Mouse (Mus musculus) stomach, embryonic 15.5 days (tissue): Measurements from ENCODE around the gene Zdhhc9. TPM values are rescaled to one million over a fixed set of nuclear protein-coding genes. Genes with fewer than 3 reads are reported as not detected.

Experiments
- ATAC-seq: fragments of 200-750 bp; cut with Nextera tagmentation; 2 replicates; pipeline ENCODE4 v1.8.0; 2017; ENCODE audit warnings: low read depth, moderate number of reproducible peaks, moderate TSS enrichment; ENCODE audit not compliant: insufficient read depth, low FRiP score
- H3K27ac ChIP-seq: fragments of 300-500 bp; sonication (generic); 2 replicates; pipeline ENCODE4 v1.5.1; 2015; ENCODE audit warnings: mild to moderate bottlenecking, inconsistent platforms
- H3K27me3 ChIP-seq: fragments of 300-500 bp; sonication (generic); replicated peaks from 2 replicates; pipeline ENCODE4 v1.6.1; 2015; ENCODE audit warnings: inconsistent platforms
- H3K36me3 ChIP-seq: fragments of 300-500 bp; sonication (generic); 2 replicates; pipeline ENCODE4 v1.6.1; 2015; ENCODE audit warnings: inconsistent platforms
- H3K4me1 ChIP-seq: fragments of 300-500 bp; sonication (generic); 2 replicates; pipeline ENCODE4 v1.6.1; 2015; ENCODE audit warnings: inconsistent platforms
- H3K4me2 ChIP-seq: fragments of 300-500 bp; sonication (generic); 2 replicates; pipeline ENCODE4 v1.6.1; 2015; ENCODE audit warnings: mild to moderate bottlenecking, inconsistent platforms
- H3K4me3 ChIP-seq: fragments of 300-500 bp; sonication (generic); replicated peaks from 2 replicates; pipeline ENCODE4 v1.5.1; 2015; ENCODE audit warnings: inconsistent platforms
- H3K9ac ChIP-seq: fragments of 300-500 bp; sonication (generic); 2 replicates; pipeline ENCODE4 v1.6.1; 2015; ENCODE audit warnings: inconsistent platforms
- H3K9me3 ChIP-seq: fragments of 300-500 bp; sonication (generic); 2 replicates; pipeline ENCODE4 v1.6.1; 2016; ENCODE audit warnings: inconsistent platforms
- WGBS: fragments of 180-500 bp; shearing (Covaris S2); methylation state at CpG from one replicate; pipeline ENCODE4 v1.1.7; 2015; 5-methylcytosine and 5-hydroxymethylcytosine counted together
- polyA plus RNA-seq: library from polyadenylated mRNA; unstranded; fragments of >200 nt; fragmentation: Nextera tagmentation; extraction: Ambion mirVana; gene quantifications from 2 replicates; pipeline ENCODE4 v1.2.1, GENCODE M21; 2015

Zdhhc9 gene
- polyA plus RNA-seq, 1 experiment from 2014 or later, result 7.6 TPM

- no peak overlapping the region for H3K27ac ChIP-seq
- H3K4me3 ChIP-seq, result no peak overlapping the region
- H3K27me3 ChIP-seq, result no peaks in the 10 kb centered on the region
- no peaks in the 10 kb centered on the region for H3K9me3 ChIP-seq
- no peak overlapping the region for H3K9ac ChIP-seq
- no peaks in the 10 kb centered on the region for H3K4me1 ChIP-seq
- no peak for ATAC-seq
- no peaks in the 10 kb centered on the region for H3K36me3 ChIP-seq
- no peak overlapping the region for H3K4me2 ChIP-seq
- WGBS, result 79% methylated on average over 7 of the region's 7 CpGs
These were observed 4.9 kb downstream of the Zdhhc9 start for GRCm38 (mm10) chrX:48203763-48204162.

GRCm38 (mm10) chrX:48202995-48203394, 5.7 kb downstream of the Zdhhc9 start:
- Histone ChIP-seq H3K27me3 (no peaks in the 10 kb centered on the region), H3K9ac (no peak overlapping the region), H3K9me3 (no peaks in the 10 kb centered on the region), H3K4me2 (no peak overlapping the region), H3K4me3 (no peak overlapping the region), H3K4me1 (no peaks in the 10 kb centered on the region), H3K36me3 (no peaks in the 10 kb centered on the region), H3K27ac (no peak overlapping the region)
- ATAC-seq, result no peak
- WGBS, result 73% methylated on average over 4 of the region's 4 CpGs

GRCm38 (mm10) chrX:48202436-48202835, 6.2 kb downstream of the Zdhhc9 start:
- H3K4me2 ChIP-seq, result no peak overlapping the region
- 82% methylated on average over 7 of the region's 7 CpGs for WGBS
- H3K4me3 ChIP-seq, result no peak overlapping the region
- H3K4me1 ChIP-seq, result no peaks in the 10 kb centered on the region
- H3K27me3 ChIP-seq, result no peaks in the 10 kb centered on the region
- H3K9me3 ChIP-seq, result no peaks in the 10 kb centered on the region
- no peak overlapping the region for H3K27ac ChIP-seq
- H3K36me3 ChIP-seq, result no peaks in the 10 kb centered on the region
- ATAC-seq, result no peak
- H3K9ac ChIP-seq, result no peak overlapping the region

GRCm38 (mm10) chrX:48201973-48202372, 6.7 kb downstream of the Zdhhc9 start:
- Histone ChIP-seq H3K27ac (no peak overlapping the region), H3K27me3 (no peaks in the 10 kb centered on the region), H3K4me3 (no peak overlapping the region), H3K9me3 (no peaks in the 10 kb centered on the region), H3K9ac (no peak overlapping the region), H3K36me3 (no peaks in the 10 kb centered on the region), H3K4me1 (no peaks in the 10 kb centered on the region), H3K4me2 (no peak overlapping the region)
- ATAC-seq, result no peak
- 77% methylated on average over 7 of the region's 7 CpGs for WGBS

- no peaks in the 10 kb centered on the region for H3K27me3 ChIP-seq
- H3K4me2 ChIP-seq, result no peak overlapping the region
- no peak overlapping the region for H3K4me3 ChIP-seq
- WGBS, result 77% methylated on average over 3 of the region's 3 CpGs
- no peak for ATAC-seq
- no peak overlapping the region for H3K9ac ChIP-seq
- H3K4me1 ChIP-seq, result no peaks in the 10 kb centered on the region
- H3K36me3 ChIP-seq, result no peaks in the 10 kb centered on the region
- H3K27ac ChIP-seq, result no peak overlapping the region
- H3K9me3 ChIP-seq, result no peaks in the 10 kb centered on the region
These were observed 8.0 kb downstream of the Zdhhc9 start for GRCm38 (mm10) chrX:48200699-48201098.

GRCm38 (mm10) chrX:48199026-48199425, 9.7 kb downstream of the Zdhhc9 start:
- H3K27me3 ChIP-seq, result no peaks in the 10 kb centered on the region
- H3K4me2 ChIP-seq, result no peak overlapping the region
- no peak overlapping the region for H3K9ac ChIP-seq
- no peak overlapping the region for H3K4me3 ChIP-seq
- no peaks in the 10 kb centered on the region for H3K9me3 ChIP-seq
- H3K4me1 ChIP-seq, result no peaks in the 10 kb centered on the region
- 87% methylated on average over 2 of the region's 2 CpGs for WGBS
- H3K36me3 ChIP-seq, result no peaks in the 10 kb centered on the region
- no peak overlapping the region for H3K27ac ChIP-seq
- ATAC-seq, result no peak

- 77% methylated on average over 3 of the region's 3 CpGs for WGBS
- Histone ChIP-seq H3K36me3 (no peaks in the 10 kb centered on the region), H3K4me3 (no peak overlapping the region), H3K27ac (no peak overlapping the region), H3K4me2 (no peak overlapping the region), H3K4me1 (no peaks in the 10 kb centered on the region), H3K27me3 (no peaks in the 10 kb centered on the region), H3K9me3 (no peaks in the 10 kb centered on the region), H3K9ac (no peak overlapping the region)
- no peak for ATAC-seq
These were observed 10.8 kb downstream of the Zdhhc9 start for GRCm38 (mm10) chrX:48197856-48198255.

GRCm38 (mm10) chrX:48193235-48194152, 15.2 kb downstream of the Zdhhc9 start:
- H3K4me1 ChIP-seq, result no peaks in the 10 kb centered on the region
- WGBS, result 80% methylated on average over 14 of the region's 14 CpGs
- H3K9me3 ChIP-seq, result no peaks in the 10 kb centered on the region
- H3K4me2 ChIP-seq, result no peak overlapping the region
- H3K27me3 ChIP-seq, result no peaks in the 10 kb centered on the region
- no peak overlapping the region for H3K27ac ChIP-seq
- ATAC-seq, result no peak
- H3K9ac ChIP-seq, result no peak overlapping the region
- H3K4me3 ChIP-seq, result no peak overlapping the region
- H3K36me3 ChIP-seq, result no peaks in the 10 kb centered on the region

GRCm38 (mm10) chrX:48191261-48191660, 17.4 kb downstream of the Zdhhc9 start:
- no peak overlapping the region for H3K9ac ChIP-seq
- H3K36me3 ChIP-seq, result no peaks in the 10 kb centered on the region
- no peaks in the 10 kb centered on the region for H3K9me3 ChIP-seq
- H3K4me1 ChIP-seq, result no peaks in the 10 kb centered on the region
- H3K4me3 ChIP-seq, result no peak overlapping the region
- 86% methylated on average over 6 of the region's 6 CpGs for WGBS
- no peak for ATAC-seq
- H3K27me3 ChIP-seq, result no peaks in the 10 kb centered on the region
- no peak overlapping the region for H3K4me2 ChIP-seq
- no peak overlapping the region for H3K27ac ChIP-seq

- H3K9ac ChIP-seq, result no peak overlapping the region
- 0 out of 2 replicates have a peak, but pooled peaks cover 2% of the 10 kb centered on the region for H3K36me3 ChIP-seq
- WGBS, result 59% methylated on average over 3 of the region's 3 CpGs
- no peaks in the 10 kb centered on the region for H3K27me3 ChIP-seq
- ATAC-seq, result no peak
- no peak overlapping the region for H3K4me2 ChIP-seq
- no peaks in the 10 kb centered on the region for H3K4me1 ChIP-seq
- H3K9me3 ChIP-seq, result no peaks in the 10 kb centered on the region
- H3K4me3 ChIP-seq, result no peak overlapping the region
- H3K27ac ChIP-seq, result no peak overlapping the region
These were observed 24.0 kb downstream of the Zdhhc9 start for GRCm38 (mm10) chrX:48184703-48185102.

GRCm38 (mm10) chrX:48181844-48182243, 26.8 kb downstream of the Zdhhc9 start:
- Histone ChIP-seq H3K9me3 (no peaks in the 10 kb centered on the region), H3K27me3 (no peaks in the 10 kb centered on the region), H3K4me3 (no peak overlapping the region), H3K9ac (no peak overlapping the region), H3K4me1 (no peaks in the 10 kb centered on the region), H3K4me2 (no peak overlapping the region), H3K36me3 (0 out of 2 replicates have a peak, but pooled peaks cover 2% of the 10 kb centered on the region), H3K27ac (no peak overlapping the region)
- 82% methylated on average over 6 of the region's 6 CpGs for WGBS
- no peak for ATAC-seq

- no peak for ATAC-seq
- Histone ChIP-seq H3K9ac (no peak overlapping the region), H3K27ac (no peak overlapping the region), H3K36me3 (no peaks in the 10 kb centered on the region), H3K4me1 (no peaks in the 10 kb centered on the region), H3K4me2 (no peak overlapping the region), H3K27me3 (no peaks in the 10 kb centered on the region), H3K4me3 (no peak overlapping the region), H3K9me3 (no peaks in the 10 kb centered on the region)
- 45% methylated on average over 1 of the region's 1 CpGs for WGBS
These were observed 38.3 kb downstream of the Zdhhc9 start for GRCm38 (mm10) chrX:48170368-48170767.
